Mouse (Mus musculus): ENCODE measurements around the gene Aste1. TPM values are rescaled to one million over a fixed set of nuclear protein-coding genes. Genes with fewer than 3 reads are reported as not detected.

Gene Aste1
- total RNA-seq, 2 experiments from 2014 or later, result 6.2 to 6.8 TPM

Other genes with a start within 250 kb of the Aste1 start
- not detected for gene Nek11, start 132 bp downstream of the Aste1 start, total RNA-seq (2021)
- gene Atp2c1, start 131.9 kb downstream of the Aste1 start, total RNA-seq (2021), result 10 to 100 TPM; 64.6 to 69.8 TPM
- gene Pik3r4, start 247.6 kb downstream of the Aste1 start, total RNA-seq (2021), result 10 to 100 TPM; 24.2 to 24.7 TPM